Mouse (Mus musculus) heart, adult 11 months (tissue): ENCODE measurements around the gene Kansl1.

Experiments
- DNase-seq: peaks from one replicate; pipeline ENCODE4 v3.0.0; 2022

The Kansl1 gene

GRCm38 (mm10) chr11:104303088-104303960 is 165.3 kb downstream of the Kansl1 start:
- DNase-seq: no peak

GRCm38 (mm10) chr11:104302628-104303027 is 166.0 kb downstream of the Kansl1 start:
- DNase-seq: no peak

GRCm38 (mm10) chr11:104297671-104298070 is 171.0 kb downstream of the Kansl1 start:
- peak; percentile 96 for DNase-seq

GRCm38 (mm10) chr11:104295656-104296055 is 173.0 kb downstream of the Kansl1 start:
- no peak for DNase-seq

GRCm38 (mm10) chr11:104295145-104295544 is 173.5 kb downstream of the Kansl1 start:
- DNase-seq: no peak

GRCm38 (mm10) chr11:104293241-104293640 is 175.4 kb downstream of the Kansl1 start:
- no peak for DNase-seq

- DNase-seq: no peak
These were observed 176.0 kb downstream of the Kansl1 start for GRCm38 (mm10) chr11:104292443-104293220.

- DNase-seq: peak; percentile 95
These were observed 179.2 kb downstream of the Kansl1 start for GRCm38 (mm10) chr11:104289199-104290031.

GRCm38 (mm10) chr11:104288835-104289198 is 179.8 kb downstream of the Kansl1 start:
- DNase-seq: no peak

GRCm38 (mm10) chr11:104287113-104287512 is 181.5 kb downstream of the Kansl1 start:
- DNase-seq: no peak
